Mouse (Mus musculus): ENCODE results near the gene Ap5b1.

GRCm38 (mm10) chr19:5544031-5544430 lies 23.8 kb upstream of the Ap5b1 start:
- TF ChIP-seq POLR2A (IDR thresholded peaks at IDR 0.05; ENCODE audit: borderline replicate concordance, control insufficient read depth, low read depth, low read length) (no peak), CTCF (IDR thresholded peaks at IDR 0.05; ENCODE audit: control insufficient read depth, insufficient read depth, low read length) (no peak)
